Mouse (Mus musculus) heart, embryonic 16.5 days (tissue): ENCODE data around the gene Mau2. TPM values are rescaled to one million over a fixed set of nuclear protein-coding genes. Genes with fewer than 3 reads are reported as not detected.

Source experiments
- ATAC-seq: fragments of 200-750 bp; cut with Nextera tagmentation; replicated peaks from 2 replicates; pipeline ENCODE4 v1.8.0; 2017; ENCODE audit warnings: moderate number of reproducible peaks; ENCODE audit not compliant: insufficient read depth, low FRiP score; ENCODE audit errors: extremely low read depth
- H3K27ac ChIP-seq: fragments of 300-500 bp; sonication (generic); 2 replicates; pipeline ENCODE4 v1.5.1; 2014; ENCODE audit warnings: mild to moderate bottlenecking, low read length, control low read depth, moderate library complexity
- H3K27me3 ChIP-seq: fragments of 300-500 bp; sonication (generic); 2 replicates; pipeline ENCODE4 v1.6.1; 2014; ENCODE audit warnings: low read length, mixed read lengths; ENCODE audit not compliant: control insufficient read depth, insufficient read depth
- H3K36me3 ChIP-seq: fragments of 300-500 bp; sonication (generic); 2 replicates; pipeline ENCODE4 v1.6.1; 2014; ENCODE audit not compliant: control insufficient read depth, insufficient read depth
- H3K4me1 ChIP-seq: fragments of 300-500 bp; sonication (generic); 2 replicates; pipeline ENCODE4 v1.6.1; 2014; ENCODE audit warnings: low read length, mixed read lengths; ENCODE audit not compliant: control insufficient read depth, insufficient read depth
- H3K4me2 ChIP-seq: fragments of 300-500 bp; sonication (generic); 2 replicates; pipeline ENCODE4 v1.6.1; 2014; ENCODE audit warnings: low read depth, mild to moderate bottlenecking, control low read depth, low read length
- H3K4me3 ChIP-seq: fragments of 300-500 bp; sonication (generic); 2 replicates; pipeline ENCODE4 v1.5.1; 2014; ENCODE audit warnings: mild to moderate bottlenecking, control low read depth, low read length
- H3K9ac ChIP-seq: fragments of 300-500 bp; sonication (generic); 2 replicates; pipeline ENCODE4 v1.6.1; 2014; ENCODE audit warnings: low read length, control low read depth
- H3K9me3 ChIP-seq: fragments of 300-500 bp; sonication (generic); replicated peaks from 2 replicates; pipeline ENCODE4 v1.6.1; 2016; ENCODE audit warnings: low read length; ENCODE audit not compliant: control insufficient read depth
- WGBS: fragments of 180-500 bp; shearing (Covaris S2); extraction: QIAGEN DNeasy Blood & Tissue Kit; methylation state at CpG from one replicate; pipeline ENCODE4 v1.1.7; 2014; 5-methylcytosine and 5-hydroxymethylcytosine counted together
- polyA plus RNA-seq: library from polyadenylated mRNA; unstranded; fragments of >200 nt; fragmentation: Nextera tagmentation; extraction: Ambion mirVana; gene quantifications from 2 replicates; pipeline ENCODE4 v1.2.1, GENCODE M21; 2015

The Mau2 gene
- polyA plus RNA-seq, 1 experiment from 2014 or later = 38.4 TPM

DNA sequence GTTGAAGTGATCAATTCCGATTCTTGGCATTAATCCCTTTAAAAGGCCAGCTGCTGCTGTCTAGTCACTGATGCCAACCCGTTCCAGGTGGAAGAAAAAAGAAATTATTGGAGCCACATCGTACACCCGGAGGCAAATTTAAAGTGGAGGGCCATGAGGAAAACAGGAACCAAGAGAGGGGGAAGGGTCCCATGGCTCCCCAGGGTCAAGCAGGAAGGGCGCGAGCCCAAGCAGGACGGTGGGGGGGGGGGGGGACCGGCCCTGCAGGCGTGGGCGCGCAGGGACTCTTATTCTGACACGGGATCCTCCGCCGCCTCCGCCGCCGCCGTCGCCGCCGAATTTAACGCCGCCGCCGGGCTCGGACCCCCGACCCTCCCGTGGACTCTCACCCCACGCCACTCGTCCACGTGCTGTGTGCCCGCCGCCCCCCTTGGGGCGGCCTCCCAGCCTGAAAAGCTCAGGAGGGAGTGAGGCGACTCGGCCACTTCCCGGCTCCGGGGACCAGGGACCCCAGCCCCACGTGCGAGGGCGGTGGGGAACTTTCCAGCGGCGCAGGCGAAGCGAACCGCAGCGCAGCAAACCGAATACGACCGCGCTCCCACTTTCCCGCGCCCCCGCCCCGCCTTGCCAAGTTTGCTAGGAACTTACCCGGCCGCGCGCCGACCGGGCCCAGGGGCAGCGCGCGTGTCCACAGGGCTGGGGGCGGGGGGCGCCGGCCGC is 68.9 kb downstream of the Mau2 start:
- under 1% methylated on average over 66 of the region's 68 CpGs for WGBS
- Histone ChIP-seq H3K27me3 (no peaks in the 10 kb centered on the region), H3K4me1 (peaks cover 46% of the 10 kb centered on the region), H3K27ac (peak overlapping the region; percentile 92), H3K36me3 (no peaks in the 10 kb centered on the region), H3K9me3 (no peaks in the 10 kb centered on the region), H3K9ac (peak overlapping the region; percentile 99), H3K4me2 (peak overlapping the region; percentile 88), H3K4me3 (peak overlapping the region; percentile 100)
- peak; percentile 26 for ATAC-seq

- ATAC-seq = no peak
- Histone ChIP-seq H3K4me1 (peaks cover 48% of the 10 kb centered on the region), H3K4me2 (peak overlapping the region; percentile 88), H3K4me3 (peak overlapping the region; percentile 100), H3K27me3 (no peaks in the 10 kb centered on the region), H3K27ac (0 out of 2 replicates have a peak overlapping the region, but pooled peaks have one; percentile 9), H3K9me3 (no peaks in the 10 kb centered on the region), H3K36me3 (no peaks in the 10 kb centered on the region), H3K9ac (peak overlapping the region; percentile 99)
- whole genome bisulfite sequencing = 15% methylated on average over 7 of the region's 7 CpGs
These were observed 69.5 kb downstream of the Mau2 start for GRCm38 (mm10) chr8:69973063-69973441.

GRCm38 (mm10) chr8:69970880-69971279 is 71.7 kb downstream of the Mau2 start:
- H3K4me2 ChIP-seq = peak overlapping the region; percentile 30; the same call in 1 of the 2 replicates
- H3K4me3 ChIP-seq = no peak overlapping the region

DNA sequence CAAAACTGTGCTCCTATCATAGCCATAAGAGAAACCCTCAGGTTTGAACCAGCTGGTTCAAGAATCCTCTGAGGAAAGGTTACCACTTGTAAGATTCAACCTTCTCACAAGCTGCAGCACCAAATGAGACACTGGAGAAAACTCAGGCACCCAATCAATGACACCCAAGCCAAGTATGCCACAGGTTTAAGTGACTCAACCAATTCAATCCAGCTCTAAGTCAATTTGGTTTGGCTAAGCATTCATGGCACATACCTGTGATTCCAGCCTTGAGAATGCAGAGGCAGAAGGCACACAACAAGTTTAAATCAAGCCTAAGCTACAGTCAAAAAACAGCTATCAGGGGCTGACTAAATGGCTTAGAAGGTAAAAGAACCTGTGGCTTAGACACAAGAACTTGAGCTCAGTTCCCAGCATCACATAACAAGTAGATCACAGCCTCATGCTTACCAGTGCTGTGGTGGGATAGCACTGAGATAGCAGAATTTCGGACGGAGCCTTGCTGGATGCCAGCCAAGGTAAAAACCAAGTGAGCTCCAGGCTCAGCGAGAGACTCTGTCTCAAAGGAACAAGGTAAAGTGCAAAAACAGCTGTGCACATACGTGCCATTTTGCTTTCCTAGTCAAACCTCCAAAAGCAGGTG is 75.1 kb downstream of the Mau2 start:
- WGBS = 36% methylated on average over 4 of the region's 4 CpGs
- H3K4me1 ChIP-seq = peaks cover 42% of the 10 kb centered on the region

More at GRCm38 (mm10) chr8:69970880-69971279, 71.7 kb downstream of the Mau2 start:
- peaks cover 56% of the 10 kb centered on the region for H3K4me1 ChIP-seq
- H3K9ac ChIP-seq = peak overlapping the region; percentile 41
- H3K36me3 ChIP-seq = no peaks in the 10 kb centered on the region; the same call in 1 of the 2 replicates
- ATAC-seq = no peak
- H3K9me3 ChIP-seq = no peaks in the 10 kb centered on the region
- WGBS = 60% methylated on average over 2 of the region's 2 CpGs
- H3K27ac ChIP-seq = peak overlapping the region; percentile 25; the same call in 1 of the 2 replicates
- H3K27me3 ChIP-seq = no peaks in the 10 kb centered on the region

More for the DNA sequence above, 75.1 kb downstream of the Mau2 start:
- Histone ChIP-seq H3K9me3 (no peaks in the 10 kb centered on the region), H3K27me3 (no peaks in the 10 kb centered on the region), H3K27ac (no peak overlapping the region), H3K36me3 (no peaks in the 10 kb centered on the region; the same call in 1 of the 2 replicates), H3K4me2 (no peak overlapping the region), H3K4me3 (no peak overlapping the region), H3K9ac (no peak overlapping the region)
- no peak for ATAC-seq

Other genes starting within 250 kb of the Mau2 start
- gene Gmip, start 234.1 kb downstream of the Mau2 start, polyA plus RNA-seq = 9.3 and 9.8 TPM in 2 replicates
- 0.20 and 0.21 TPM in 2 replicates for gene Lpar2, start 220.3 kb downstream of the Mau2 start, polyA plus RNA-seq
- 4.1 and 5.4 TPM in 2 replicates for gene Pbx4, start 210.2 kb downstream of the Mau2 start, polyA plus RNA-seq
- 0.29 and 0.47 TPM in 2 replicates for gene Cilp2, start 155.0 kb downstream of the Mau2 start, polyA plus RNA-seq
- 1.1 and 2.0 TPM in 2 replicates for gene Tssk6, start 140.6 kb downstream of the Mau2 start, polyA plus RNA-seq
- gene Ndufa13, start 140.2 kb downstream of the Mau2 start, polyA plus RNA-seq = 372 and 379 TPM in 2 replicates
- 8.2 and 8.7 TPM in 2 replicates for gene Yjefn3, start 140.0 kb downstream of the Mau2 start, polyA plus RNA-seq
- 26.2 and 26.8 TPM in 2 replicates for gene Gatad2a, start 46.4 kb downstream of the Mau2 start, polyA plus RNA-seq
- gene Sugp1, start 79 bp upstream of the Mau2 start, polyA plus RNA-seq = 30.0 and 30.4 TPM in 2 replicates
- gene Tm6sf2, start 30.2 kb upstream of the Mau2 start, polyA plus RNA-seq = 0.96 and 1.4 TPM in 2 replicates
- 0.04 TPM in 1 of 2 replicates, not detected in the other for gene Hapln4, start 40.7 kb upstream of the Mau2 start, polyA plus RNA-seq
- 0.13 and 0.22 TPM in 2 replicates for gene Ncan, start 78.1 kb upstream of the Mau2 start, polyA plus RNA-seq
- gene Nr2c2ap, start 88.6 kb upstream of the Mau2 start, polyA plus RNA-seq = 35.7 and 37.8 TPM in 2 replicates
- 18.9 and 21.0 TPM in 2 replicates for gene Rfxank, start 96.4 kb upstream of the Mau2 start, polyA plus RNA-seq
- gene Borcs8, start 96.8 kb upstream of the Mau2 start, polyA plus RNA-seq = 38.0 and 40.1 TPM in 2 replicates
- gene Mef2b, start 97.0 kb upstream of the Mau2 start, polyA plus RNA-seq = 0.51 and 1.1 TPM in 2 replicates
- gene Tmem161a, start 129.6 kb upstream of the Mau2 start, polyA plus RNA-seq = 88.9 and 103 TPM in 2 replicates
- 11.7 and 13.7 TPM in 2 replicates for gene Slc25a42, start 169.6 kb upstream of the Mau2 start, polyA plus RNA-seq
- gene Sugp2, start 191.5 kb upstream of the Mau2 start, polyA plus RNA-seq = 25.7 and 28.1 TPM in 2 replicates
- 19.6 and 22.1 TPM in 2 replicates for gene Armc6, start 191.7 kb upstream of the Mau2 start, polyA plus RNA-seq
- gene Homer3, start 240.1 kb upstream of the Mau2 start, polyA plus RNA-seq = 26.6 and 30.2 TPM in 2 replicates